Mouse (Mus musculus) lung, embryonic 14.5 days (tissue): Measurements from ENCODE around the gene Slc8b1. TPM values are rescaled to one million over a fixed set of nuclear protein-coding genes. Genes with fewer than 3 reads are reported as not detected.

Experiments used
- ATAC-seq: fragments of 200-750 bp; cut with Nextera tagmentation; 2 replicates; pipeline ENCODE4 v1.8.0; 2017; ENCODE audit warnings: mild to moderate bottlenecking, moderate TSS enrichment, moderate library complexity; ENCODE audit not compliant: insufficient read depth
- DNase-seq: peaks from one replicate; pipeline ENCODE4 v3.0.0-alpha.2; 2015
- H3K27ac ChIP-seq: fragments of 300-500 bp; sonication (generic); 2 replicates; pipeline ENCODE4 v1.5.1; 2014; ENCODE audit warnings: low read depth, mild to moderate bottlenecking, moderate library complexity
- H3K27me3 ChIP-seq: fragments of 300-500 bp; sonication (generic); 2 replicates; pipeline ENCODE4 v1.6.1; 2014; ENCODE audit warnings: low read length, control low read depth; ENCODE audit not compliant: insufficient read depth
- H3K36me3 ChIP-seq: fragments of 300-500 bp; sonication (generic); 2 replicates; pipeline ENCODE4 v1.6.1; 2014; ENCODE audit warnings: control low read depth; ENCODE audit not compliant: insufficient read depth
- H3K4me1 ChIP-seq: fragments of 300-500 bp; sonication (generic); 2 replicates; pipeline ENCODE4 v1.6.1; 2014; ENCODE audit warnings: antibody characterized with exemption, control low read depth; ENCODE audit not compliant: insufficient read depth
- H3K4me2 ChIP-seq: fragments of 300-500 bp; sonication (generic); 2 replicates; pipeline ENCODE4 v1.6.1; 2014; ENCODE audit warnings: mild to moderate bottlenecking
- H3K4me3 ChIP-seq: fragments of 300-500 bp; sonication (generic); 2 replicates; pipeline ENCODE4 v1.5.1; 2014; ENCODE audit warnings: low read depth, low read length
- H3K9ac ChIP-seq: fragments of 300-500 bp; sonication (generic); 2 replicates; pipeline ENCODE4 v1.6.1; 2014
- H3K9me3 ChIP-seq: fragments of 300-500 bp; sonication (generic); 2 replicates; pipeline ENCODE4 v1.6.1; 2016; ENCODE audit warnings: low read depth, low read length, control low read depth
- CTCF ChIP-seq: IDR thresholded peaks from 2 replicates; pipeline ENCODE4 v1.5.1; 2016; ENCODE audit warnings: antibody characterized with exemption, low read depth
- WGBS: fragments of 180-500 bp; shearing (Covaris S2); extraction: QIAGEN DNeasy Blood & Tissue Kit; methylation state at CpG from one replicate; pipeline ENCODE4 v1.1.7; 2014; 5-methylcytosine and 5-hydroxymethylcytosine counted together
- polyA plus RNA-seq: library from polyadenylated mRNA; unstranded; fragments of >200 nt; fragmentation: Nextera tagmentation; extraction: Ambion mirVana; gene quantifications from 2 replicates; pipeline ENCODE4 v1.2.1, GENCODE M21; 2014

The Slc8b1 gene
- 2.7 and 3.6 TPM in 2 replicates for polyA plus RNA-seq

DNA sequence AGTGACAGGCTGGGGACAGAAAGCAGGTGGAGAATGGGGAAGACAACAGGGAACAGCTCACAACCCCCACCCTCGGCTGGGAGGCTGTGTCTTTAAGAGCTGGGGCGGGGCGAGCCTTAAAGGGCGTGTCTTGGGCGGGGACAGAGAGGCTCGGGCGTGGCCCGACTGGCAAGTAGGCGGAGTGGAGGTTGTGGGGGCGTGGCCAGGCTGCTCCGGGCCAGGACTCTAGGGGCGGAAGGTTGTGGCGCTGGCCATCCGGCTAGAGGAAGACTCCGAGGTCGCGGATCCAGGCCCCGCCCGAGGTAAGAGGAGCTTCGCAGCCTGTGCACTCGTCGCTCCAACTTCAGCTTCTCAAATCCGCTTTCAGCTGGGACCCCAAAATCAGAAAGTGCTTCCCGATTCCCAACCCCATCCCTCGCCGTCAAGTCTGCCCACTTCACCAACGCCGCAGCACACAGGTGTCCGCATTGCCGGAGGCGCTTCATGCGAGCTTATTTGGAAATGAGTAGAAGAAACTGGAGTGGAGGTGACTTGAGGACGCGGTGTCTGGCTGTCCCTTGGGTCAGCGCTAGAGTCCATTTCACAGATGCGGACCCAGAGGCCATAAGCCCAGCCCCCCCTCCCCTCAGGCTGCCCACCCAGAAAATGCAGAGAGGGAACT is at the start of gene Slc8b1:
Gene Slc8b1 (plus strand): TSS at position 187 of the 661 bp plus-strand sequence.
- H3K4me3 ChIP-seq, result peak within 1 kb of the TSS; percentile 51
- TF ChIP-seq CTCF, result no peak
- peaks cover 14% of the 10 kb centered on the region for H3K4me1 ChIP-seq
- H3K9ac ChIP-seq, result peak within 1 kb of the TSS; percentile 44
- no peak within 1 kb of the TSS for H3K27ac ChIP-seq
- peak; percentile 98 for DNase-seq
- no peaks in the 10 kb centered on the region for H3K9me3 ChIP-seq
- no peaks in the 10 kb centered on the region for H3K36me3 ChIP-seq
- H3K27me3 ChIP-seq, result no peaks in the 10 kb centered on the region
- peak; percentile 81 for ATAC-seq
- 1% methylated on average over 36 of the region's 36 CpGs for WGBS
- peak within 1 kb of the TSS; percentile 74 for H3K4me2 ChIP-seq

DNA sequence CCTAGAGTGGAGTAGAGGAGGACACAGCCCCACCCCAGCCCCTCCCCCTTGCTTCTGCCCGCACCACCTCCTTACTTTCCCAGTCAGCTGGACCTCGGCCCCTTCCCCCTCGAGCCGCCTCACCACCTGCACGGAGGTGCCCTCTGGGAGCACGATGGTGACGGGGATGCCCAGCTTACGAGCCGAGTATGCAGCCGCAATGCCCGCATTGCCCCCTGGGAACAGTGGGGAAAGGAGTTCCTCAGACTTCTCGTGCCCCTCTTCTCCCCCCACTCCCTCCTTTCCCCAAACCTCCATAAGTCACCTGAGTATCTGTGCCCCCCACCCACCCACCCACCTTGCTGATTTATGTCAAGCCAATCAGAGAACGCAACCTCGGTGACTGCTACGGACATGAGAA is 49.1 kb upstream of the Slc8b1 start:
- Histone ChIP-seq H3K4me3 (no peak overlapping the region), H3K36me3 (no peaks in the 10 kb centered on the region), H3K4me1 (no peaks in the 10 kb centered on the region), H3K27ac (no peak overlapping the region), H3K9ac (no peak overlapping the region), H3K27me3 (no peaks in the 10 kb centered on the region), H3K9me3 (no peaks in the 10 kb centered on the region), H3K4me2 (no peak overlapping the region)
- ATAC-seq, result no peak
- DNase-seq, result no peak
- 68% methylated on average over 15 of the region's 15 CpGs for WGBS
- no peak for TF ChIP-seq CTCF

DNA sequence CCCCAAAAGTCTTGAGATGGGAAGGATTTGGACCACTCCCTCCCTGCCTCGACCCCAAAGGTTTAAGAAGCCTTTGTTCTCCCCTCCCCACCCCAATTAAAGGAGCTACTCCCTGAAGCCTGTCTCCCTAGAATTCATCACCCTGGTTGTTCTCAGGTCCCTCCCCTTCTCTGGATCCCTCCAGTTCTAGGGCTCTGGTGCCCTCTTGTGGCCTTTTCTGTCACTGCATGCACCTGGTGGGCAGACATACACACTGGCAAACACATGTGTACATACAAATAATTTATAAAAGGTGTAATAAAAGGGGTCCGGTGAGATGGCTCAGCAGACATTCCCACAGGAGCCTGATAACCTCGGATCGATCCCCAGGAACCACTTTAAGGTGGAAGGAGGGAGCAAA is 46.6 kb upstream of the Slc8b1 start:
- H3K36me3 ChIP-seq, result no peaks in the 10 kb centered on the region
- peak; percentile 27 for DNase-seq

DNA sequence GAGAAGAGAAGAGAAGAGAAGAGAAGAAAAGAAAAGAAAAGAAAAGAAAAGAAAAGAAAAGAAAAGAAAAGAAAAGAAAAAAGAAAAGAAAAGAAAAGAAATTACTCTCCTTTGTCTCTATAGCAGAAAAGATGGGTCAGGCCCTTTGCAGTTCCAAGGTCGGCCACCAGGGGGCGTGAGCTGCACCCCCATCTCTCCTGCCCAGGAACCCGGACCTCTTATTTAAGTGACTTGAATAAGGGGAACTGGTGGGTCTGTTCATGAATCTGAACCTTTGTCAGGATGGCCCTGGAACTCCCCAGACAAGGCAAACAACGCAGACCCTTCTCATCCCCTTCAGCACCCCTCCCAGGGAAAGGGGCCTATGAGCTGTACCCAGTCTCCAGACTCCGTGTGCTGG is 45.9 kb upstream of the Slc8b1 start:
- DNase-seq, result peak; percentile 23
- Histone ChIP-seq H3K36me3 (no peaks in the 10 kb centered on the region), H3K4me1 (no peaks in the 10 kb centered on the region), H3K9ac (no peak overlapping the region), H3K4me3 (no peak overlapping the region), H3K27me3 (no peaks in the 10 kb centered on the region), H3K4me2 (no peak overlapping the region), H3K27ac (no peak overlapping the region), H3K9me3 (no peaks in the 10 kb centered on the region)
- ATAC-seq, result no peak
- 36% methylated on average over 5 of the region's 5 CpGs for WGBS
- TF ChIP-seq CTCF, result peak; percentile 63

More for the DNA sequence above, 46.6 kb upstream of the Slc8b1 start:
- no peaks in the 10 kb centered on the region for H3K27me3 ChIP-seq
- H3K4me3 ChIP-seq, result no peak overlapping the region
- no peaks in the 10 kb centered on the region for H3K9me3 ChIP-seq
- no peak for ATAC-seq
- no peak overlapping the region for H3K9ac ChIP-seq
- peak; percentile 55 for TF ChIP-seq CTCF
- H3K4me2 ChIP-seq, result no peak overlapping the region
- no peaks in the 10 kb centered on the region for H3K4me1 ChIP-seq
- WGBS, result 80% methylated on average over 4 of the region's 4 CpGs
- H3K27ac ChIP-seq, result no peak overlapping the region

DNA sequence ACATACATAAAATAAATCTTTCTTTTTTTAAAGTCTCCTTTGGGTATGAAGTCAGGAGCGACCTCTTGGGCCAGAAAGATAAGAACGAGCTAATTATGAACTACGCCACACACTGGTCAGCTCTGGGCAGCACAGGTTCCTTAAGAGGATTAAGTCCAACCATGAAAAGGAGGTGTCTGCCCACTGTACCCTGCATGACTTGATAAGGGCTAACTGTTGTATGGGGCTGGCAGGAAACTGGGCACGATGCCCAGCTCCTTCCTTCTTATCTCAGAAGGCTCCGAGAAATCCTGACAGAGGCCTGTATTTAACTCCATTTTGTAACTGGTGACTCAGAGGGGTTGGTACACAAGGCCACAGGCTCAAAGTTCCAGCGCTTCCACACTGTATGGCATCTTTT is 45.1 kb upstream of the Slc8b1 start:
- WGBS, result 63% methylated on average over 6 of the region's 6 CpGs
- H3K4me1 ChIP-seq, result no peaks in the 10 kb centered on the region
- no peak overlapping the region for H3K4me3 ChIP-seq
- no peaks in the 10 kb centered on the region for H3K27me3 ChIP-seq
- ATAC-seq (peak; percentile 31; the same call in 1 of the 2 replicates), DNase-seq (peak; percentile 76)
- no peaks in the 10 kb centered on the region for H3K9me3 ChIP-seq
- no peak overlapping the region for H3K27ac ChIP-seq
- no peaks in the 10 kb centered on the region for H3K36me3 ChIP-seq
- no peak overlapping the region for H3K4me2 ChIP-seq
- no peak overlapping the region for H3K9ac ChIP-seq
- 0 out of 2 replicates have a peak, but pooled peaks have one; percentile 1 for TF ChIP-seq CTCF

DNA sequence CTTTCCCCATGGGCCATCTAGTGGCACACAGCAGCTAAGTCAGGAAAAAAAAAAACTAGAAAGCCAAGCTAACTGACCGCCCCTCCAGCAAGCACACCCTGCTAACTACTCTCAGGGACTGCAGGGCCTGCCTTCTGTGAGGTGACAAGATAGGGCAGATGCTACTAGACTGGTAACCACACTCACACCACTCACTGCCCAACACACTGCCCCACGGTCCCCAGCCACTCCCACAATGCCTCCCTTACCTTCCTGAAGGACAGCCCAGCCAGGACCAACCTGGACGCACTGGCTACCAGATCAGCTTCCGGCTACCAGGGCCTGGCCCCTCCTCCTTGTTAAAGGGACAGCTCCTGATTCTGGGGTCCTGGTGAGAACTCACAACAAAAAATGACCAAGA is 43.9 kb upstream of the Slc8b1 start:
- ATAC-seq, result peak; percentile 21; the same call in 1 of the 2 replicates
- Histone ChIP-seq H3K4me1 (no peaks in the 10 kb centered on the region), H3K9me3 (no peaks in the 10 kb centered on the region), H3K4me2 (peak overlapping the region; percentile 35; the same call in 1 of the 2 replicates), H3K27me3 (no peaks in the 10 kb centered on the region), H3K4me3 (peak overlapping the region; percentile 12; the same call in 1 of the 2 replicates), H3K36me3 (no peaks in the 10 kb centered on the region), H3K27ac (no peak overlapping the region), H3K9ac (no peak overlapping the region)
- WGBS, result 10% methylated on average over 4 of the region's 4 CpGs
- TF ChIP-seq CTCF, result 0 out of 2 replicates have a peak, but pooled peaks have one; percentile 16
- DNase-seq, result peak; percentile 13

DNA sequence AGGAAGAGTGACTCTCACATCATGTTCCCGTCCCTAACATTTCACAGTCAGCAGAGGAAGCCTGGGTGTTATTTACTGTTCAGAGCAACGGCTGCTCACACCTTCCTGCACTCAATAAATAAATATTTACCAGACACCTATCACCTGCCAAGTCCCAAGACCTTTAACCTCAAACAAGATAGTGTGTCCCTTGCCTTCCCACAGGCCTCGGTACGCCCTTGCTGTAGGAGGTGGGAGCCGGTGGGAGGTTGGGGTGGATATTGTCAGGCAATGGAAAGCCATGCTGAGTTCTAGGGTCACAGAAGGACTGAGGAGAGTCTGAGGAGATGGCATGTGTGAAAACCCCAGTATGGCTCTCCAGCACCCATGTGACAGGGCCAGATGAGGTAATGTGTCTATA is 42.6 kb upstream of the Slc8b1 start:
- no peak overlapping the region for H3K9ac ChIP-seq
- H3K9me3 ChIP-seq, result no peaks in the 10 kb centered on the region
- no peaks in the 10 kb centered on the region for H3K36me3 ChIP-seq
- no peak for TF ChIP-seq CTCF
- 44% methylated on average over 5 of the region's 5 CpGs for WGBS
- DNase-seq (no peak), ATAC-seq (no peak)
- H3K27me3 ChIP-seq, result no peaks in the 10 kb centered on the region
- no peak overlapping the region for H3K4me2 ChIP-seq
- H3K27ac ChIP-seq, result no peak overlapping the region
- H3K4me3 ChIP-seq, result no peak overlapping the region
- H3K4me1 ChIP-seq, result no peaks in the 10 kb centered on the region
